Comparison of ENCODE assay signal across 10 mouse cellular contexts in genomic region chr1:91457116-91457515, GRCm38 (mm10). TPM values are rescaled to one million over a fixed set of nuclear protein-coding genes. Genes with fewer than 3 reads are reported as not detected.
DNase-seq lines count a peak whose midpoint lies in the region; ATAC-seq and TF ChIP-seq lines count a peak whose summit lies in the region.
"Had no signal": no experiment of that assay in that cellular context is flagged by ENCODE, and none has a peak within 500 bp of the region (broad histone marks: within the 10 kb centered on the region; RNA-seq: fewer than 3 reads in every experiment).

No protein-coding gene starts in this region.

- TF ChIP-seq POLR2A in kidney, adult 2 months (IDR thresholded peaks at IDR 0.05; ENCODE audit: low read depth, low read length): no peak

- H3K36me3 ChIP-seq in kidney, adult 2 months (ENCODE audit: control insufficient read depth, insufficient read depth, low read length): no peaks in the 10 kb centered on the region
- H3K36me3 ChIP-seq in embryonic facial prominence, embryonic 14.5 days (ENCODE audit: control insufficient read depth, insufficient read depth, low read length): no peaks in the 10 kb centered on the region
- no peaks in the 10 kb centered on the region for H3K36me3 ChIP-seq in hindbrain, postnatal 0 days (ENCODE audit: insufficient read depth, low read length)
- H3K36me3 ChIP-seq: limb, embryonic 12.5 days had no signal

- no peak overlapping the region for H3K4me3 ChIP-seq in kidney, adult 2 months (ENCODE audit: insufficient read depth, low read depth, low read length)
- H3K4me3 ChIP-seq in embryonic facial prominence, embryonic 14.5 days (ENCODE audit: low read depth, low read length): no peak overlapping the region
- H3K4me3 ChIP-seq in hindbrain, postnatal 0 days (ENCODE audit: low read length): peak overlapping the region; percentile 86; the same call in 1 of the 2 replicates
- H3K4me3 ChIP-seq: limb, embryonic 12.5 days had no signal

- no peak for DNase-seq in kidney, adult 2 months
- no peak for DNase-seq in kidney, adult 11 months
- no peak for DNase-seq in embryonic facial prominence, embryonic 14.5 days (ENCODE audit: low spot score)
- no peak for DNase-seq in hindbrain, postnatal 0 days (ENCODE audit: low spot score)
- peak; percentile 44 for DNase-seq in lung, postnatal 10 days
- DNase-seq in thymus, postnatal 4 days: no peak
- DNase-seq in cerebellum, postnatal 14 days: no peak

- no peaks in the 10 kb centered on the region for H3K27me3 ChIP-seq in kidney, adult 2 months (replicated peaks; ENCODE audit: control insufficient read depth, insufficient read depth, low read length)
- no peaks in the 10 kb centered on the region for H3K27me3 ChIP-seq in embryonic facial prominence, embryonic 14.5 days (replicated peaks; ENCODE audit: control insufficient read depth, insufficient read depth, low read length)
- H3K27me3 ChIP-seq in hindbrain, postnatal 0 days (ENCODE audit: insufficient read depth, low read length): no peaks in the 10 kb centered on the region

- no peak for ATAC-seq in embryonic facial prominence, embryonic 14.5 days (ENCODE audit: low read depth)
- no peak for ATAC-seq in hindbrain, postnatal 0 days
- ATAC-seq: forebrain, embryonic 14.5 days had no signal

- peak overlapping the region; percentile 96 for H3K27ac ChIP-seq in kidney, adult 2 months (ENCODE audit: insufficient read depth, low read depth, low read length)
- H3K27ac ChIP-seq in embryonic facial prominence, embryonic 14.5 days (replicated peaks; ENCODE audit: low read depth, low read length): no peak overlapping the region
- H3K27ac ChIP-seq in hindbrain, postnatal 0 days: peak overlapping the region; percentile 94; the same call in 1 of the 2 replicates

- 80% methylated on average over 4 of the region's 4 CpGs for WGBS in kidney, adult 2 months
- 89% methylated on average over 4 of the region's 4 CpGs for WGBS in embryonic facial prominence, embryonic 14.5 days
- WGBS in hindbrain, postnatal 0 days: 91% methylated on average over 4 of the region's 4 CpGs

- H3K9ac ChIP-seq in embryonic facial prominence, embryonic 14.5 days (ENCODE audit: low read depth, low read length): 0 out of 2 replicates have a peak overlapping the region, but pooled peaks have one; percentile 3
- H3K9ac ChIP-seq in hindbrain, postnatal 0 days (replicated peaks; ENCODE audit: low read length): no peak overlapping the region
- H3K9ac ChIP-seq: limb, embryonic 12.5 days had no signal

- H3K4me2 ChIP-seq in embryonic facial prominence, embryonic 14.5 days (ENCODE audit: low read depth, low read length): peak overlapping the region; percentile 89; the same call in 1 of the 2 replicates
- peak overlapping the region; percentile 90 for H3K4me2 ChIP-seq in hindbrain, postnatal 0 days (ENCODE audit: low read depth, low read length)

- TF ChIP-seq CTCF in kidney, adult 2 months (conservative IDR thresholded peaks at IDR 0.05; ENCODE audit: insufficient read depth, insufficient read length, low read depth, low read length): no peak
- TF ChIP-seq CTCF in hindbrain, postnatal 0 days (IDR thresholded peaks at IDR 0.05; ENCODE audit: low read depth): no peak

- H3K4me1 ChIP-seq in kidney, adult 2 months (ENCODE audit: control insufficient read depth, insufficient read depth, low read length): peaks cover 61% of the 10 kb centered on the region
- H3K4me1 ChIP-seq in embryonic facial prominence, embryonic 14.5 days (ENCODE audit: control insufficient read depth, insufficient read depth, low read length): peaks cover 32% of the 10 kb centered on the region
- peaks cover 11% of the 10 kb centered on the region for H3K4me1 ChIP-seq in hindbrain, postnatal 0 days (ENCODE audit: insufficient read depth, low read length)

- H3K9me3 ChIP-seq in embryonic facial prominence, embryonic 14.5 days (ENCODE audit: control insufficient read depth, low read length): no peaks in the 10 kb centered on the region
- no peaks in the 10 kb centered on the region for H3K9me3 ChIP-seq in hindbrain, postnatal 0 days (ENCODE audit: low read length)
- H3K9me3 ChIP-seq: G1E; limb, embryonic 12.5 days had no signal

RNA-seq across cellular contexts. Expression of gene Per2, which starts 2.0 kb away (rescaled TPM):
- polyA plus RNA-seq in kidney, adult 2 months (2012; rRNA removed): 5.6 and 6.8 TPM in 2 replicates
- polyA plus RNA-seq in embryonic facial prominence, embryonic 14.5 days (2014; fragmentation: Nextera tagmentation; extraction: Ambion mirVana): 3.9 and 4.7 TPM in 2 replicates
- total RNA-seq in hindbrain, postnatal 0 days (2014; rRNA removed): 10.0 and 12.0 TPM in 2 replicates
- 4.2 and 5.1 TPM in 2 replicates for polyA plus RNA-seq in hindbrain, postnatal 0 days (2015; fragmentation: Nextera tagmentation; extraction: Ambion mirVana)

RNA-seq across cellular contexts. Expression of gene Traf3ip1, which starts 37.3 kb away (rescaled TPM):
- polyA plus RNA-seq in kidney, adult 2 months (2012; rRNA removed): 9.8 and 11.2 TPM in 2 replicates
- 5.5 and 6.8 TPM in 2 replicates for polyA plus RNA-seq in embryonic facial prominence, embryonic 14.5 days (2014; fragmentation: Nextera tagmentation; extraction: Ambion mirVana)
- total RNA-seq in hindbrain, postnatal 0 days (2014; rRNA removed): 10.3 and 11.7 TPM in 2 replicates
- 7.4 and 8.1 TPM in 2 replicates for polyA plus RNA-seq in hindbrain, postnatal 0 days (2015; fragmentation: Nextera tagmentation; extraction: Ambion mirVana)

RNA-seq across cellular contexts. Expression of gene Hes6, which starts 43.3 kb away (rescaled TPM):
- polyA plus RNA-seq in kidney, adult 2 months (2012; rRNA removed): 64.1 and 66.7 TPM in 2 replicates
- 106 and 114 TPM in 2 replicates for polyA plus RNA-seq in embryonic facial prominence, embryonic 14.5 days (2014; fragmentation: Nextera tagmentation; extraction: Ambion mirVana)
- 154 and 160 TPM in 2 replicates for total RNA-seq in hindbrain, postnatal 0 days (2014; rRNA removed)
- polyA plus RNA-seq in hindbrain, postnatal 0 days (2015; fragmentation: Nextera tagmentation; extraction: Ambion mirVana): 129 and 131 TPM in 2 replicates

RNA-seq across cellular contexts. Expression of gene Ilkap, which starts 58.5 kb away (rescaled TPM):
- 42.6 and 47.9 TPM in 2 replicates for polyA plus RNA-seq in kidney, adult 2 months (2012; rRNA removed)
- 138 and 146 TPM in 2 replicates for polyA plus RNA-seq in embryonic facial prominence, embryonic 14.5 days (2014; fragmentation: Nextera tagmentation; extraction: Ambion mirVana)
- 66.7 and 66.9 TPM in 2 replicates for total RNA-seq in hindbrain, postnatal 0 days (2014; rRNA removed)
- polyA plus RNA-seq in hindbrain, postnatal 0 days (2015; fragmentation: Nextera tagmentation; extraction: Ambion mirVana): 119 and 120 TPM in 2 replicates
